Mouse (Mus musculus) gastrocnemius, postnatal 10 days (tissue): ENCODE data around the gene Hoxa10. TPM values are rescaled to one million over a fixed set of nuclear protein-coding genes. Genes with fewer than 3 reads are reported as not detected.

Source experiments
- DNase-seq: peaks from one replicate; pipeline ENCODE4 v3.0.0; 2021; ENCODE audit warnings: mixed read lengths
- microRNA-seq, 2 experiments: library from miRNA; unstranded; fragments of <30 nt; microRNA quantifications; one replicate each; pipeline ENCODE4 v1.2.0; 2021
- total RNA-seq, 2 experiments: library from RNA; stranded (reverse); gene quantifications; 2 replicates each; pipeline ENCODE4 v1.2.3; 2021

Hoxa10 gene
- total RNA-seq, 2 experiments from 2014 or later = 30.2 to 30.8 TPM

GRCm38 (mm10) chr6:52184668-52185067 lies 56.0 kb downstream of the Hoxa10 start:
- no peak for DNase-seq

- DNase-seq = no peak
These were observed 57.2 kb downstream of the Hoxa10 start for GRCm38 (mm10) chr6:52183311-52184080.

GRCm38 (mm10) chr6:52182793-52183192 lies 57.9 kb downstream of the Hoxa10 start:
- no peak for DNase-seq

GRCm38 (mm10) chr6:52182030-52182429 lies 58.6 kb downstream of the Hoxa10 start:
- no peak for DNase-seq

Small RNA genes lying within 50 kb of the gene (microRNA-seq; reads per million reads assigned to microRNA genes)
- 9,254 to 10,330 reads per million in 2 experiments for gene Mir196b

Other genes starting within 250 kb of the Hoxa10 start
- 1 to 10 TPM; 6.1 to 9.1 TPM for gene Skap2, start 228.3 kb downstream of the Hoxa10 start, total RNA-seq
- under 1 TPM in 1 of 2 experiments, not detected in 1; 0.18 TPM for gene Hoxa1, start 82.5 kb downstream of the Hoxa10 start, total RNA-seq
- 1 to 10 TPM in 1 of 2 experiments, under 1 TPM in 1; 0.87 to 1.4 TPM for gene Hoxa2, start 76.0 kb downstream of the Hoxa10 start, total RNA-seq
- gene 5730596B20Rik, start 63.4 kb downstream of the Hoxa10 start, total RNA-seq = under 1 TPM; 0.12 to 0.25 TPM
- gene Hoxa4, start 49.1 kb downstream of the Hoxa10 start, total RNA-seq = 1 to 10 TPM; 7.5 to 8.5 TPM
- gene Hoxa5, start 36.3 kb downstream of the Hoxa10 start, total RNA-seq = 1 to 10 TPM; 2.6 to 3.7 TPM
- 1 to 10 TPM; 1.6 to 2.2 TPM for gene Hoxa6, start 32.1 kb downstream of the Hoxa10 start, total RNA-seq
- 1 to 10 TPM; 2.0 to 5.0 TPM for gene Hoxa3, start 27.5 kb downstream of the Hoxa10 start, total RNA-seq
- not detected for gene Gm28308, start 27.5 kb downstream of the Hoxa10 start, total RNA-seq
- 1 to 10 TPM; 9.4 to 9.7 TPM for gene Hoxa7, start 19.0 kb downstream of the Hoxa10 start, total RNA-seq
- 10 to 100 TPM in 1 of 2 experiments, 1 to 10 TPM in 1; 7.8 to 11.2 TPM for gene Hoxa9, start 9.8 kb downstream of the Hoxa10 start, total RNA-seq
- gene Hoxa11, start 5.0 kb upstream of the Hoxa10 start, total RNA-seq = 1 to 10 TPM; 4.4 to 5.6 TPM
- gene Hoxa13, start 20.0 kb upstream of the Hoxa10 start, total RNA-seq = 1 to 10 TPM; 1.3 to 1.6 TPM
- not detected for gene Evx1, start 72.6 kb upstream of the Hoxa10 start, total RNA-seq